Mouse (Mus musculus): ENCODE measurements around the gene Med13.
"Not testable (repeated sequence)": the region's sequence is repeated elsewhere in the genome, so short reads cannot be mapped to it uniquely, and the experiment has no call there.

Gene Med13

DNA sequence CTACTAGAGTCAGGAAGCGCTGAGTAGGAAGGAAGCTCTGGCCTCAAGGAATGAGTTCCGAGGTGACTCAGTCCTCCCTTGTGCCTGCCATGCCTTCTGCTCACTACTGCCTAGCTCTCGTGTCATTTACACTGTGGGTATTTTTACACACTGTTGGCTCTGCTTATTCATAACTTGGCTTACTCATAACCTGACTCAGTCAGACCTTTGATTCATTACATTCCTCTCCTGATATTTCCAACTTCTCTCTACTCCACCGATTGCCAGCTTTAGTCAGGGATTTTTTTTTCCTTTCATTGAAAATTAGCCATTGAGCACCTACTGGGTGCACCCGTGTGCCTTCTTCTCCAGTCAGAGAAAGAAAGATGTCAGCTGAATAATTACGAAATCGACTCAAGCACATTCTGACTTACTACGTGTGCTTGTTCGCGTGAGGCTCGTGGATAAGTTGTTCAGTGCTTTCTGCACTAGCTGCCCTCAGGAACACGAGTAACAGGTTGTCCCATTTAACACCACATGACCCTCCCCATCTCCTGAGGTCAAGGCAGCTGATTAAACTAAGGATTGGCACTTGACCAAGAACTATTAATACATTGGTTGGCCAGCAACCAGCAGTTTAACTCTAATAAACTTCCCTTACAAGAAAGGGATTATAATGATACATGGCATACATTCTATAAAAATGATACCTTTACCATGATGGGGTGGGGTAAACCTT is 23.3 kb upstream of the Med13 start:
- no peak for DNase-seq (ENCODE audit: low spot score)

DNA sequence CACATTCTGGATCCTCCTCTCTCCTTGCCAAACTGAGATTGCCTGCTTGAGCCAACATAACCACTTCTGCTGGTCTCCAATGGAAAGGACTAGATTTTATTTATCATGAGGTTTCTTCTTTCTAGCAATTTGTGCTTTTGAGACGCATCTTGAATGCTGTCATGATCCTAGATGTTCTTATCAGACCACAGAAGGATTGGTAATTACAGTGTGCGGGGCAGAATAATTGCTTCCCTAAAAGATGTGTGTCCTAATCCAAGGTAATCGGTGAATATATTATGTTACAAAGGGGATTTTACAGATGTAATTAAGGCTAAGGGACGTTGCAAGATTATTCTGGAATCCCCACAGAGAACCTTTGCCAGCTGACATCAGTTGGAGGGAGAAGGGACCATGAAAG is 21.6 kb upstream of the Med13 start:
- no peak for DNase-seq (ENCODE audit: low spot score)

DNA sequence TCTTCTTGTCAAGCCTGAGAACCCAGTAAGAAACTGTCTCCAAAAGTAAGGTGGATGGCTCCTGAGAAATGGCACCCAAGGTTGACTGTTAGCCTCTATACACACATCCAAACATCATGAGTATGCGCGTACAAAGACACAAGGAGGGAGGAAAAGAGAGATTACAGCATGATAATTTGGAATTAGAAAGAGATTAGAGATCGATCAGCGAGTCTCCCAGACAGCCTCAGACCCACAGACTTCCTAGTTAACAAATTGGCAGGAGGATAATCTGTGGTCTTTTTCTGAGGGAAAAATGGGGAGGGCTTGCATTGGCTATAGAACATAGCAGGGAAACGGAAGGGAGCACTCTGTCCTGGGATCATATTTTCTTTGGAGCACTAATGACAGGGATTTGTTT is 20.4 kb upstream of the Med13 start:
- no peak for DNase-seq (ENCODE audit: low spot score)

DNA sequence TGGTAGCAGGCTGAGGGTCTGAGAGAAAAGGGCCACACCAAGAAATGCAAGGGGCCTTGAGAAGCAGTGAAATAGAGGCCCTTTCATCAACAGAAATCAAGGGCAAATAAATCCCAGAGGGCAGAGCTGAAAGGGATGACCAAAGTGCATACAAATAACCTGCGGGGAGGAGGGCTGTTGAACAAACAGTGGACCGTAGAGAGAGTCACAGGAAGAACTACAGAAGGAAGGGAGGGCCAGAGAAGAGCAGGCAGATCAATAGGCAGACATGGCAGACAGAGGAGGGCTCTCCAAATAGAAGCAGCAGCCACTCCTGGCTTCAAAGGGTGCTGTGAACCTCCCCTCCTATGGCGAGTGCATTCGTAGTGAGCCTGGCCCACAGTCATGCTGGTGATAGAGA is 19.3 kb upstream of the Med13 start:
- DNase-seq (ENCODE audit: low spot score): no peak

DNA sequence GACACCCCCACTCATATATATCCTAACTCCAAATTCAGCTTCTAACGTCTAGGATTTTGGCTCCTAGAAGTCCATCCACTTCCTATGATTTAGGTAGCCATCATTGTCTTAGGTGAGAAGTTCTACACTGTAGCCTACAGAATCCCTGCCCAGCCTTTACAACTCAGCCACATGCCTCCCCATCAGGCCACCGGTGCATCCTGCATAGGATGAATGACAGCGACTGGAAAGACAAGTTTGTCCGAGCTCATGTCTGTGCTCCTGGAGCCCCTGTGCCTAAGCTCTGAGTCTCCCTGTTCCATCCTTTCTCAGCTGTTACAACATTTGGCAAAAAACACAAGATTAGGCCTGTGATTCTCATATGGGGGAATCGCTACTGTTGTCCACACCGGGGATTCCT is 17.7 kb upstream of the Med13 start:
- DNase-seq (ENCODE audit: low spot score): no peak

DNA sequence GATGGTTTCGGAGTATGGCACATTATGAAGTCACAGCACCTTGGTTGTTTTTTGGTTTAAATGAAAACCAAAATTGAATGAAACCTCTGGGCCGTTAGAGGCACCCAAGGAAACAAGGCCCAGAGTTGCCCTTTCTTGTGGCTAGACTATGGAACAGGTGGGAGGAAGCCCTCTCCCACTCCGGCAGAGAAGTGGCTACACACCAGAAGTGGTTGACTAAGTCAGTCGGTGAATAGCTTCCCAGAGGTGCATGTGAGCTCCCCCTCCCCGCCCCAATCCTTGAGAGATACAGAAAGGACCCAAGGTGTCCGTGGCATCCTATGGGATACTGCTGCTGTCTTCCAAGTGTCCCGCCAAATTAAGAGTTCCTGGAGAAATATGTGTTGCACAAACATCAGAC is 13.9 kb upstream of the Med13 start:
- no peak for DNase-seq (ENCODE audit: low spot score)

DNA sequence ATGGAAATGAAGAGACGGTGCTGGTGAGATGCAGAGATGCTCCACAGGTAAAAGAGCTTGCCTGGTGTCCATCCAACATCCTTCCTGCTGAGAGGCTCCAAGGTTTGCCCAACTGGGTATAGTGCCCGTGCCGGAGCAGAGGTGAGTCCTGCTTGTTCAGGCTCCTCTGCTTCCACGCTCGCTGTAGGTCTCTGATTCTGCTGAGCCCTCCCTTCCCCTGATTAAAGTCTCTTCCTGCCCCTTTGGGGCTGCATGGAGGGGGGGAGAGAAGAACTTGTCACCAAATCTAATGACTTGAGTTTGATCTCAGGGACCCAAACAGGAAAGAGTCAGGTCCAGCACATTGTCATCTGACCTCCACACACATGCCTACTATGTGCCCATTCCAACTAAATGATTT is 12.5 kb upstream of the Med13 start:
- DNase-seq (ENCODE audit: low spot score): no peak

DNA sequence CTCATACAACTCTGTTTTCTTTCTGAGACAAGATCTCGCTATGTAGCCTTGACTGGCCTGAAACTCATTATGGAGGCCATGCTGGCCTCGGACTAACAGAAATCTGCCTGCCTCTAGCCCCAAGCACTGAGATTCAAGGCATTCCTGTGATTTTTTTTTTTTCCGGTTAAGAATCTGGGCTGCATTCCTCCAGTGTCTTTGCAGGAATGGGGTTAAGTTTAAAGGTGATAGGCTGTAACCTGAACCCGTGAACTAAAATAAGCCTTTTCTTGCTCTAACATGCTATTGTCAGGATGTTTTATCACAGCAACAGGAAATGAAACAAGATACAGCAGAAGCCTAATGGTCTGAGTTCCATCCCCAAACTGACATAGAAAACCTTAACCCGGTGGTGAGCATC is 11.6 kb upstream of the Med13 start:
- no peak for DNase-seq (ENCODE audit: low spot score)

DNA sequence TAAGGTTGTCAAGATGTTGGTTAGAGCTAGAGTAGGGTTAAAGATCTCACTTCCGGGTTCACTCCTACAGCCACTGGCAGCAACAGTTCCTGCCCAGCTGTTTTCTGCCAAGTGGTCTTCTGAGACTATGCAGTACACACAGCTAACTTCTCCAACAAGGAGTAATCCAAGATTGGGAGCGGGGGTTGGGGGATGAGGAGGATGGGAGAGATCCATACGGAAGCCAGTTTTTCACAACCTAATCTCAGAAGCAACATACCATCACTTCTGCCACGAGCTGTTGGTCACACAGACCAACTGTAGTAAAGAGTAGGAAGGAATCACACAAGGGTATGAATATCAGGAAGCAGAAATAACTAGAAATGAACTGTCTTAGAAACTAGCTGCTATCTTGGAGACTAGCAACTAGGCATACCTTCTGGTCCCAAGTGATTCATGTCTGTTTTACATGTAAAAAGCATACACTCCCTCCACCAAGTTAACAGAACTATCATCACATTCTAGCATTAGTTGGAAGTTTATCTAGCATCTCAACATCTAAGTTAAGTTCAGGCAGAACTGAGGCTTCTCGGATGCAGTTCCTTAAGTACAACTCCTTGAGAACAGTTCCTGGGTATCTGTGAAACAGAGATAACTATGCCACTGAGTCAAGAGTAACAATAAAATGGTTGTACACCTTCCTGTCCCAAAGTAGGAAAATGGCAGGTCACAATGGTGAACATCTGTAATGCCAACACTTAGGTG is 7.5 kb upstream of the Med13 start:
- DNase-seq (ENCODE audit: low spot score): no peak

DNA sequence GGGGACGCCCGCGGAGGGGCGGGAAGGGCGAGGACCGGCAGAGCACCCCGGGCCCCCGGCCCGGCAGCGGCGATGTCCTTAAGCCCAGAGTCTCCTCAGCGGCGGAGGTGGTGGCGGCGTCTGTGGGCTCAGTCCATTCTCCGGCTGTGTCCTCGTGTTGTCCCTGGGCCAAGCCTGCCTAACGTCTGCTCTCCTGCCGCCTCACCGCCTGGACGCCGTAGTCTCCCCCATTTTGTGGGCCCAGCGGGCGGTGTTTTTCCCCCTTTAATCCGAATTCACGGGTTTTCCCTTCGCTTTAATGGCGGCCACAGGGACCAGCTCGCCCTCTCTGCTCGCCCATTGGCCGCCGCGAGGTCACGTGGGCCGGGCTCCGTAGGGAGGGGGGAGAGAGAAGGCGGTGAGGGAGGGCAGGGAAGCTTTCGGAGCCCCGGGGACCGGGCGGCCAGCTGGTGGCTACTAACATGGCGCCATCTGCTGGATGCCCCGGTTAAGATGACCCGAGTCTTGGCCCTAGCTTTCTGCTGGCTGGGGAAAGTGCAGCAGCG is 654 bp upstream of the Med13 start:
- DNase-seq (ENCODE audit: low spot score): peak; percentile 99

DNA sequence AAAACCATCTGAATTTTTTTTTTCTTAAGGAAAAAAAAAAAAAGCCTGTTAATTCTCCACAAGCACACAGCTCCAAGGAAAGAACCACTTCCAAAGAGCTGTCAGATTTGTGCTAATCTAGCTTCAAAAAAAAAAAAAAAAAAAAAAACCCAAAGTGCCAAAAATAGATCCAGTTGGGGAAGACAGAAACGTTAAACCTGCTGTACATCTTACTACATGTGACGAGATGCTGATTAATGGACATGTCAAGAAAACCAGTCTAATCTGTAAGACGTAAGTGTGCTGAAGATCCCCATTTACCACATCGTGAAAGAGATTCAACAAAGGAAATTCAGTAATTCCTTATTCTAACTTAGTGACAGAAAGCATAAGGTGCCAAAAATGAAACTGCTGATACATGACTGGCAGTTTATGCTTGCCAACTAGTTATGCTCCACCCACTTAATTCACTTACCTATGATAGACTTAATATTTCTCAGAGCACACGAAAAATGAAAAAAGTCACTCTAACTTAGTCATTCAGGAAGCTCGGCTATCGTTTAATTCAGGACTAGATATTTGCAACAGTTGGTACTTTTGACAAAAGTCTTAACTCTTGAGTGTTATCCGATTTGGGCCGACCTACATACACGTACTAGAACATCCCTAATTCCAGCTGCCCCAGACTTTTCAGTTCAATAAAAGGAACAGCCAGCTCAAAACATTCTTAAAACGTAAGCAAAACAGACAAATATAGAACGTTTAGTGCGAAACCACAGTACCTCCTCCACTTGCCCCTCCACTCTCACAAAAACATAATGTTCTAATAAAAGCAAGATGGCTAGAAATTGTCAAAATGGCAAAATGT is 1.2 kb downstream of the Med13 start:
- DNase-seq (ENCODE audit: low spot score): no peak

DNA sequence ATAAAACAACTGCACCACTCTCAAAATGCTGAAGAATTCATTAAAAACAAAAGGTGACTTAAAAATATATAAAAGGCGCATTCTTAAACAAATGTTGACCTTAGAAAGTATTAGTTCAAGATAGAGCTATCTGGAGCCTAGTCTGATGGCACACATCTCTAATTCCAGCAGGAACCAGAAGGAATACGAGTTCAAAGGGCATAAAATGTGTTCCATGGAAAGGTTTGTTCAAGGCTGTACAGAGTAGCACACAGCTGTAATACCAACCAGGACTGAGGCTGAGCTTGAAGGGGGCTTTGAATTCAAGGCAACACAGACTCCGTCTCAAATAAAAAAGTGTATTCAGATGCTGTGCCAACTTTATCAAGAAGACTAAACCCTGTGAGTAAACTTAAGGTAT is 3.8 kb downstream of the Med13 start:
- no peak for DNase-seq (ENCODE audit: low spot score)

DNA sequence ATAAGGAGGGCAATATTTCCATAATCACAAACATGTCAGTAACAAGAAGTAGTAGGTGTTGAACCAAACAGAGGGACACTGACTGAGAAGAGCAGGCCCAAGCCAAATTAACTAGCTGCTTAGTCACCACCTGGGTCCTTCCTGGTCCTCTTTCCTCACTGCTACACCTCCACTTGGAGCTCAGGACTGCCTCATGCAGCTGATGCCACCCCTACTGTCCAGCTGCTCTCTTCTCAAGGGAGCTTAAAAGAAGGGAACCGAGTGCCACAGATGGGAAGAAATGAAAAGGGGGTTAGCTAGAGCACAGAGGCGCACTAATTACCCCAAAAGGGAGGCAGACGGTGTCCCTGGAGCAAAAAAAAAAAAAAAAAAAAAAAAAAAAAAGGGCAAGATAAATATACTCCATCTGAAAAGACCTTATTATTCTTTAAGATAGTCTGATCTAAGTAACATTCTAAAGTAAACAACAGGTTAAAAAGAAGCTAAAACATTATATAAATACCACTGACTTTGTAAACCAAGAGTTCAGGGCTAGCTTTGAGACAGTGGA is 5.6 kb downstream of the Med13 start:
- no peak for DNase-seq (ENCODE audit: low spot score)

DNA sequence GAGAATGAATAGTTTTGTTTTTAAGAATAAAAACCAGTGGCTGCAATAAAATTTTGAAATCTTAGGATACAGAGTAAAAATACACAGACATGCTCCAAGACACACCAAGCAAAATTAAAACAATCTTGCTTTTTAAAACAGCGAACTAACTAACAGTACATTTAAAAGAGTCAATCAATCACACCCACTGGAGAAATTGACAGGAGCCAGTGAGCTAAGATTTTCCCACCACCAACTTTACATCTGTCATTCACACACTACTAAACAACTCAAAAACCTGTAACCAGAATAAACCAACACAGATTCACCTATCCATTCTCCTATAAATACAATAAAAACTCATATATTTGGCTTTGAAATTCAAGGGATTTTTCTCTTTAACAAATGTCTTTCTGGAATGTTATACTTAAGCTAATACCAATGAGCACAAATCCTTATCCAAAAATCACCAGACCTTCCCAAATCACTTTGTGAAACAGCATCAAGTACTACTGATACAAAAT is 6.7 kb downstream of the Med13 start:
- DNase-seq (ENCODE audit: low spot score): no peak

DNA sequence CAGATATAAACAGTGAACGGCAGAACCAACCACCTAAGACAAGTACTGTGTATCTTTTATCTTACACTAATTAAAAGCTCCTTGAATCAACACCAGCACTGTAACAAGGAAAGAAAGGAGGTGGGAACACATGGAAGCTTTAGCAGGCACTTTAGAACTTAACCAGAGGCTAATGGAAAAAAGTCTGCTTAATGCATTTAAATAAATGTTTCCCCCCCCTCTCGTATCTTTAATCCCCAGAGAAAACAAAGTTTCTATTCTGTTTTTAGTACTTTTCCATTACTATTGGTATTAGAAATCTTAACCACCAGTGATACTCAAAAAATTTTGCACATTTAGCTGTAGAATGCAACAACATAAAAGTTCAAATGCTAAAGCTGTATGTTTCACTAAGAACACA is 8.1 kb downstream of the Med13 start:
- DNase-seq (ENCODE audit: low spot score): no peak

DNA sequence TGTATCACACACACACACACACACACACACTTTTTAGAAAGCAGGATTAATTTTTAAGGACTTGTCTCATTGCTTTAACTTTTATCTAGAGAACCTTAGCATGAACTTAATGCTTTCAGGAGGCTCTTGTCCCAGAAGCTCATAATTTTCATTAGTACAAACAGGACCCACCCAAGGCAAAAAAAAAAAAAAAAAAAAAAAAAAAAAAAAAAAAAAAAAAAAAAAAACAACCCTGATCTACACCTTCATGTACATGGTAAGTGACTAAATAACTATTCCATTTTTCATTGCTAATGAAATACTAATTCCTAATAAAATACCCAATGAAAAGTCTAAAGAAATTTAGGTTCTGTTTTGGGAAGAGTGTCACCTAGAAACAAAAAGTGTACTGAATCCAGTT is 8.5 kb downstream of the Med13 start:
- no peak for DNase-seq (ENCODE audit: low spot score)

DNA sequence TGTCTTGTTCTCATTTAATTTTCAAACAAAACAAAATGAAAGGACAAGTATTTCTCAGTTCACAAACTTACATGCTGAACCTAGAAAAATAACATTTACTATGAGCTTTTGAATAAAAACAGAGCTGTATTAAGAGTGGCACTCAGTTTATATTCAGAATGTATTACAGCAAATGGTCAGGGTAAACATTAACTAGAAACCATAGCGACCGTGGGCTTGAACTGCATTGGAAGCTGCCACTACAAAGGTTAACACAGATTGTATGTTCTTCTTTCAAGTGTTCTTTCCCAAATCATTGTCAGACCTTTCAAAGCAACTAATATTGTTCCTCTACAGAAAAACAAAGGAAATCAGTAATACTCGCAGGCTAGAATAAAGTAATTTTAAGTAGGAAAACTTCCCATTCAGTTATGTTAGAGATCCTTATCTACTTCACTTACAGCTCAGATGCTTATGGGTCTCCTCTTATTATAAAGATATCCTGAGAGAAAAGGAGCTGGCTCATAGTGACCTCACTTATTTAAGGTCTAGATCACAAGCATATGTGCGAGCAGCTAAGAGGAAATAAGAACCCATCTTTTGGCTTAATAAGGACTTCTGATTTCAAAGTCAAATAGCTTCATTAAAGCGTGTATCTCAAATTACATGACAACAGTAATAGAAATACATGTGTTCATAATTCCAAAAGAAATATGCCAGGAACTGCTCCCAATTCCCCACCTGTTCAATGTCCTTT is 9.8 kb downstream of the Med13 start:
- DNase-seq (ENCODE audit: low spot score): no peak

DNA sequence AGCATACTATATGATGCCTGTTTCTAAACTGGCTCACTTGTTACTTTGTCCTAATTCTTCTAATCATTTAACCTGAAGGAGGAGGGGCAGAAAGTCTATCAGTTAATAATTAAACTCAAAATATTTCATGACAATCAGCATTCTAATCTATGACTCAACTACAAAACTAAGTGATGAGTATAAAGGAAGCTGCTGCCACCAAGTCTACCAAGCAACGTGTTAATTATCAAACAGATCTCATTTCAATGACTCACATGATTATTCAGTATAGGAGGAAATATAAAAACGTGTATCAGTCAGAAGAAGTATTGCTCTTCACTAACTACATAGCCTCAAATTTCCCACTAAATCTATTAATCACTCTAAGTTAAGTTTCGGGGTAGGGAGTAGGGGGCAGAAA is 10.9 kb downstream of the Med13 start:
- DNase-seq (ENCODE audit: low spot score): no peak

DNA sequence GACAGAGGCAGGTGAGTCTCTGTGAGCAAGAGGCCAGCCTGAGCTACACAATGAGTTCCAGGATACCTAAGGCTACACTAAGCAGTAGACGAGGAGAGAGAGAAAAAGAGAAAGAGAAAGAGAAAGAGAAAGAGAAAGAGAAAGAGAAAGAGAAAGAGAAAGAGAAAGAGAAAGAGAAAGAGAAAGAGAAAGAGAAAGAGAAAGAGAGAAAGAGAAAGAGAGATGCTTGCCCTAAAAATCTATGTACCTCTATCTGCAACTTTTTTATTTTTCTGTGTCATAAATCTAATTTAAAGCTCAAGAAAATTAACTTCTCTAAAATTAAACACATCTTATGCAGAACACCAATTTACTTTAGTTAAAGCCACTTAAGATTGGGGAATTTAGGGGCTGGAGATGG is 12.5 kb downstream of the Med13 start:
- not testable (repeated sequence) for DNase-seq (ENCODE audit: low spot score)

DNA sequence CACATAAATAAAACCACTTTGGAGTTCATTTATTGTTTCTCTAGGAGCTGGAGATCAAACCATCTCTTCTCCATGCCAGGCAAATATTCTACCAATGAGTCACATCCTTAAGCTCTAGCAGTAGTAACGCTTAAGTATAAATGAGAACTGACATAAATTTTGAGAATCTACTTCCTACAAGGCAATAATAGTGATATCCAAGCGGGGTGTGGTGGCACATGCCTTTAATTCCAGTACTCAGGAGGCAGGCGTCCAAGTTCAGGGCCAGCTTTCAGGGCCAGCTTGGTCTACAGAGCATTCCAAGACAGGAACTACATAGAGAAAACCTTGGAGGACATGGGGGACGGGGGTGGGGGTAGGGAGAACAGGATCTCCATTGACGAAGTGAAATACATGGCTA is 33.2 kb downstream of the Med13 start:
- no peak for DNase-seq (ENCODE audit: low spot score)

DNA sequence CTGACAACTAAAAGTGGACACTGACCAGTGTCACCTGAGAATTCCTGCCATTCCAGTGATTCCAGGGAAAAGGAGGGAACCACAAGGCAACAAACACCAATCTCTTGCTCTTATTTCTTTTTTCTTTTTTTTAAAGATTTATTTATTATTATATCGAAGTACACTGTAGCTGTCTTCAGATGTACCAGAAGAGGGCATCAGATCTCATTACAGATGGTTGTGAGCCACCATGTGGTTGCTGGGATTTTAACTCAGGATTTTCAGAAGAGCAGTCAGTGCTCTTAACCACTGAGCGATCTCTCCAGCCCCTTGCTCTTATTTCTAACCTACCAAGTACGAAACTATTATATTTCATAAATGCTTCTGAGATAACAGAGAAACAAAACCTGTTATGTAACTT is 42.4 kb downstream of the Med13 start:
- DNase-seq (ENCODE audit: low spot score): not testable (repeated sequence)

DNA sequence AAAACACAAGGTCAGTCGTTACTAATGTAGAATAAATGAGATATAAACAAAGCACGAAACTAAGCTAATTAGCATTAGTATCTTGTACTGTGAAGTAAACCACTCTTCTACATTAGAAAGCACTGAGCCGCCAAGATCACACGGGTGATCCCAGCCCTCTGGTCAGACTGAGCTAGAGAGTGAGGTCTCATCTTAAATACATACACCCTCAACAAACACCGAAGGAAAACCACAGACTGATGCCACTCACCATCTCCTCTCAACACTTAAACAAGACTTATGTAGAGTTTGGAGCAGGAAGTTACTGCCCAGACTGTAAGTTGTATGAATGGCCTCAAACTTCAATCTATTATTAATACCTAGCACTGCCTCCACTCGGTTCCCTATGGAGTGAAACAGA is 47.1 kb downstream of the Med13 start:
- DNase-seq (ENCODE audit: low spot score): no peak
